ENCODE assay signal across 28 mouse cellular contexts in genomic region chr5:24332401-24332800, GRCm38 (mm10). TPM values are rescaled to one million over a fixed set of nuclear protein-coding genes. Genes with fewer than 3 reads are reported as not detected.
DNase-seq lines count a peak whose midpoint lies in the region; ATAC-seq and TF ChIP-seq lines count a peak whose summit lies in the region.
"Had no signal": no experiment of that assay in that cellular context is flagged by ENCODE, and none has a peak within 500 bp of the region (broad histone marks: within the 10 kb centered on the region; RNA-seq: fewer than 3 reads in every experiment).

No protein-coding gene starts in this region.

- H3K27ac ChIP-seq in hindbrain, embryonic 10.5 days, result peak overlapping the region; percentile 23; the same call in 1 of the 2 replicates
- no peak overlapping the region for H3K27ac ChIP-seq in hindbrain, embryonic 16.5 days (ENCODE audit: low read depth, low read length)
- H3K27ac ChIP-seq: embryonic facial prominence, embryonic 12.5 days; embryonic facial prominence, embryonic 15.5 days; forebrain, embryonic 12.5 days; forebrain, embryonic 15.5 days; gastrocnemius, adult 2 months; heart, adult 2 months; heart, embryonic 13.5 days; hindbrain, embryonic 14.5 days; intestine, embryonic 15.5 days had no signal

- H3K4me3 ChIP-seq in hindbrain, embryonic 10.5 days, result no peak overlapping the region
- no peak overlapping the region for H3K4me3 ChIP-seq in hindbrain, embryonic 16.5 days (ENCODE audit: low read length)
- H3K4me3 ChIP-seq in myocyte, result no peak overlapping the region
- H3K4me3 ChIP-seq: embryonic facial prominence, embryonic 12.5 days; embryonic facial prominence, embryonic 15.5 days; forebrain, embryonic 12.5 days; forebrain, embryonic 15.5 days; gastrocnemius, adult 2 months; heart, adult 2 months; heart, embryonic 10.5 days; heart, embryonic 13.5 days; intestine, embryonic 15.5 days had no signal

- no peaks in the 10 kb centered on the region for H3K9me3 ChIP-seq in hindbrain, embryonic 10.5 days
- no peaks in the 10 kb centered on the region for H3K9me3 ChIP-seq in hindbrain, embryonic 16.5 days (ENCODE audit: control insufficient read depth, low read length)
- H3K9me3 ChIP-seq: embryonic facial prominence, embryonic 12.5 days; embryonic facial prominence, embryonic 15.5 days; forebrain, embryonic 12.5 days; forebrain, embryonic 15.5 days; heart, embryonic 10.5 days; heart, embryonic 13.5 days; intestine, embryonic 15.5 days had no signal

- H3K4me1 ChIP-seq in hindbrain, embryonic 10.5 days (replicated peaks), result peaks cover 82% of the 10 kb centered on the region
- H3K4me1 ChIP-seq in hindbrain, embryonic 16.5 days (ENCODE audit: control insufficient read depth, insufficient read depth, low read depth, low read length), result peaks cover 26% of the 10 kb centered on the region

- H3K79me2 ChIP-seq in myocyte (ENCODE audit: control insufficient read depth, insufficient read depth), result no peaks in the 10 kb centered on the region

- H3K9ac ChIP-seq in hindbrain, embryonic 16.5 days (ENCODE audit: low read depth, low read length), result no peak overlapping the region
- H3K9ac ChIP-seq: embryonic facial prominence, embryonic 12.5 days; embryonic facial prominence, embryonic 15.5 days; forebrain, embryonic 12.5 days; forebrain, embryonic 15.5 days; heart, embryonic 13.5 days; hindbrain, embryonic 14.5 days; intestine, embryonic 15.5 days had no signal

- no peak overlapping the region for H3K4me2 ChIP-seq in hindbrain, embryonic 16.5 days (ENCODE audit: low read length)
- H3K4me2 ChIP-seq in myocyte (ENCODE audit: low read depth), result peak overlapping the region; percentile 27
- H3K4me2 ChIP-seq: embryonic facial prominence, embryonic 12.5 days; embryonic facial prominence, embryonic 15.5 days; forebrain, embryonic 12.5 days; forebrain, embryonic 15.5 days; heart, embryonic 13.5 days; hindbrain, embryonic 14.5 days; intestine, embryonic 15.5 days had no signal

- TF ChIP-seq POLR2A in myocyte (IDR thresholded peaks at IDR 0.05; ENCODE audit: insufficient read length, low read depth), result no peak

- H3ac ChIP-seq in myocyte (ENCODE audit: control insufficient read depth, insufficient read length), result no peak overlapping the region

- DNase-seq in hindbrain, embryonic 10.5 days (ENCODE audit: low spot score), result no peak
- DNase-seq in 416B (ENCODE audit: low read depth), result peak; percentile 47
- peak; percentile 67 for DNase-seq in Muller cell, postnatal 12 days (ENCODE audit: inconsistent ontology term)
- no peak for DNase-seq in heart, postnatal 4 days
- DNase-seq in spleen, postnatal 4 days (ENCODE audit: low spot score in 2 of 2), result no peak
- no peak for DNase-seq in frontal cortex, postnatal 36 days (ENCODE audit: low spot score in 2 of 2)
- DNase-seq: adrenal gland, adult 2 months; adrenal gland, postnatal 14 days; cerebellum, adult 11 months; cerebellum, adult 2 months; gastrocnemius, adult 2 months; gastrocnemius, postnatal 25 days; heart, postnatal 14 days; kidney, adult 11 months; kidney, adult 8-10 months had no signal

- 86% methylated on average over 4 of the region's 4 CpGs for WGBS in hindbrain, embryonic 10.5 days
- WGBS in hindbrain, embryonic 16.5 days, result 82% methylated on average over 4 of the region's 4 CpGs

- peaks cover 26% of the 10 kb centered on the region for H3K27me3 ChIP-seq in hindbrain, embryonic 10.5 days (ENCODE audit: insufficient read depth, poor library complexity, severe bottlenecking)
- H3K27me3 ChIP-seq in hindbrain, embryonic 16.5 days (replicated peaks; ENCODE audit: control insufficient read depth, insufficient read depth, low read length), result no peaks in the 10 kb centered on the region
- H3K27me3 ChIP-seq in myocyte (ENCODE audit: control insufficient read depth, insufficient read depth, insufficient read length), result no peaks in the 10 kb centered on the region
- H3K27me3 ChIP-seq: embryonic facial prominence, embryonic 15.5 days; forebrain, embryonic 15.5 days; heart, embryonic 13.5 days; intestine, embryonic 15.5 days had no signal

- ATAC-seq in hindbrain, embryonic 16.5 days, result no peak
- ATAC-seq: forebrain, embryonic 15.5 days; intestine, embryonic 15.5 days; Patski had no signal

- peaks cover 25% of the 10 kb centered on the region for H3K36me3 ChIP-seq in hindbrain, embryonic 10.5 days
- H3K36me3 ChIP-seq in hindbrain, embryonic 16.5 days (ENCODE audit: control insufficient read depth, insufficient read depth, low read length), result peaks cover 5% of the 10 kb centered on the region; the same call in 1 of the 2 replicates
- H3K36me3 ChIP-seq in myocyte (ENCODE audit: control insufficient read depth, insufficient read depth), result no peaks in the 10 kb centered on the region
- H3K36me3 ChIP-seq: embryonic facial prominence, embryonic 12.5 days; embryonic facial prominence, embryonic 15.5 days; forebrain, embryonic 15.5 days; intestine, embryonic 15.5 days had no signal

TF ChIP-seq in myocyte, 11 proteins besides CTCF, POLR2A, EP300 and RAD21:
- TF ChIP-seq POLR2AphosphoS2 (IDR thresholded peaks at IDR 0.05; ENCODE audit: insufficient read length, low read depth) (no peak), MAX (IDR thresholded peaks at IDR 0.05; ENCODE audit: low read depth) (no peak), REST (IDR thresholded peaks at IDR 0.05; ENCODE audit: insufficient read depth, insufficient read length) (no peak), E2F4 (IDR thresholded peaks at IDR 0.05; ENCODE audit: insufficient read depth) (no peak), TCF3 (IDR thresholded peaks at IDR 0.05; ENCODE audit: insufficient read length, low read depth) (no peak), CEBPB (IDR thresholded peaks at IDR 0.05; ENCODE audit: insufficient read depth, poor library complexity, severe bottlenecking) (no peak), SRF (IDR thresholded peaks at IDR 0.05; ENCODE audit: control insufficient read depth, insufficient read length, low read depth) (no peak), TCF12 (IDR thresholded peaks at IDR 0.05; ENCODE audit: insufficient read depth, poor library complexity, severe bottlenecking) (no peak), USF1 (IDR thresholded peaks at IDR 0.05; ENCODE audit: low read depth) (no peak), MYOD1 (IDR thresholded peaks at IDR 0.05; ENCODE audit: control insufficient read depth in 1 of 3, insufficient read length in 2 of 3, low read depth in 2 of 3) (no peak)

RNA-seq across cellular contexts. Expression of gene Kcnh2, which starts 19.0 kb away (rescaled TPM):
- polyA plus RNA-seq in hindbrain, embryonic 10.5 days (2016; fragmentation: Nextera tagmentation; extraction: Ambion mirVana), result 32.4 and 33.9 TPM in 2 replicates
- polyA plus RNA-seq in hindbrain, embryonic 16.5 days (2015; fragmentation: Nextera tagmentation; extraction: Ambion mirVana), result 13.0 and 14.0 TPM in 2 replicates
- 10.3 TPM for polyA plus RNA-seq in myocyte (2012; fragmentation: generic; extraction: Trizol)
- total RNA-seq in heart, postnatal 4 days (2021), result 100 to 1,000 TPM; 108 to 118 TPM

RNA-seq across cellular contexts. Expression of gene Nos3, which starts 32.2 kb away (rescaled TPM):
- polyA plus RNA-seq in hindbrain, embryonic 10.5 days (2016; fragmentation: Nextera tagmentation; extraction: Ambion mirVana), result 8.3 and 9.7 TPM in 2 replicates
- 8.6 and 11.0 TPM in 2 replicates for polyA plus RNA-seq in hindbrain, embryonic 16.5 days (2015; fragmentation: Nextera tagmentation; extraction: Ambion mirVana)
- polyA plus RNA-seq in myocyte (2012; fragmentation: generic; extraction: Trizol), result 0.92 TPM
- total RNA-seq in heart, postnatal 4 days (2021), result 10 to 100 TPM; 39.5 to 40.6 TPM
- total RNA-seq: hematopoietic stem cell, adult 5-6 weeks had no signal

RNA-seq across cellular contexts. Expression of gene Atg9b, which starts 59.5 kb away (rescaled TPM):
- polyA plus RNA-seq in hindbrain, embryonic 10.5 days (2016; fragmentation: Nextera tagmentation; extraction: Ambion mirVana), result 0.21 and 0.75 TPM in 2 replicates
- polyA plus RNA-seq in hindbrain, embryonic 16.5 days (2015; fragmentation: Nextera tagmentation; extraction: Ambion mirVana), result 3.6 and 4.6 TPM in 2 replicates
- 4.0 TPM for polyA plus RNA-seq in myocyte (2012; fragmentation: generic; extraction: Trizol)
- under 1 TPM; 0.45 to 0.83 TPM for total RNA-seq in heart, postnatal 4 days (2021)

Comparison
In these comparisons a context has a peak if more than half of its experiments do, and no peak if none do; other contexts are left out.
1. DNase-seq: peak in 416B (single experiment) and Muller cell, postnatal 12 days (single experiment); none in hindbrain, embryonic 10.5 days (single experiment), heart, postnatal 4 days (single experiment), spleen, postnatal 4 days (0 of 2) and frontal cortex, postnatal 36 days (0 of 2).